Mouse (Mus musculus): ENCODE measurements around the gene Sprn.

DNA sequence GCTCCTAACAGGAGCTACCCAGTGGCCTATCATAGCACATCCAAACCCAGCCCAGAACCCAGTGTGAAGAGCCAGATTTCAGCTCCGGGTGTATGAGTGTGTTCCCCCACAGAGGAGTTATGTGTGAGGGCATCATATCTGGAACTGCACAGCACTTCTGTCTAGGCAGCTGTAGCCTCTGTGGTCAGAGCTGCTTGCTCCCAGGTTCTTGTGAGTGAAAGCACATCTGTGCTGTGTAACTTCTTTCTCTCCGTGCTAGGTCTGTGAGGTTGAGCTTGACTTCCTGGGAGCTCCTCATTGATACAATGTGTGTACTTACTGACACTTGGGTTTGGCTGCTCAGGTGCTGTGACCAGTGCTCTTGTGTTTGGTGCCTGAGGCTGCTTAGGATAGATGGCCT lies 38.2 kb upstream of the Sprn start:
- TF ChIP-seq CTCF (IDR thresholded peaks at IDR 0.05; ENCODE audit: borderline replicate concordance, extremely low read depth, insufficient read depth, insufficient read length) (no peak), POLR2A (IDR thresholded peaks at IDR 0.05; ENCODE audit: borderline replicate concordance, extremely low read depth, insufficient read depth, insufficient read length, poor library complexity, severe bottlenecking) (no peak)

Measured in brain, embryonic 14.5 days (tissue).